Mouse (Mus musculus): Measurements from ENCODE around the gene Sectm1a. TPM values are rescaled to one million over a fixed set of nuclear protein-coding genes. Genes with fewer than 3 reads are reported as not detected.
"Not testable (repeated sequence)": the region's sequence is repeated elsewhere in the genome, so short reads cannot be mapped to it uniquely, and the experiment has no call there.

The Sectm1a gene
- total and polyA plus RNA-seq, 3 experiments: 0.09 TPM; not detected in 2

- DNase-seq: no peak
Observed at GRCm38 (mm10) chr11:121089756-121090546, 8.9 kb upstream of the Sectm1a start.

- DNase-seq: no peak
Observed at GRCm38 (mm10) chr11:121088997-121089396, 8.0 kb upstream of the Sectm1a start.

GRCm38 (mm10) chr11:121086296-121086695, 5.3 kb upstream of the Sectm1a start:
- no peak for DNase-seq

- DNase-seq: no peak
Observed at GRCm38 (mm10) chr11:121085181-121085580, 4.2 kb upstream of the Sectm1a start.

GRCm38 (mm10) chr11:121082857-121083500, 2.0 kb upstream of the Sectm1a start:
- DNase-seq: no peak

- DNase-seq: no peak
Observed at GRCm38 (mm10) chr11:121082250-121082649, 1.2 kb upstream of the Sectm1a start.

- no peak for DNase-seq
Observed at GRCm38 (mm10) chr11:121080330-121080729, 690 bp downstream of the Sectm1a start.

GRCm38 (mm10) chr11:121075655-121076054, 5.4 kb downstream of the Sectm1a start:
- no peak for DNase-seq

GRCm38 (mm10) chr11:121069662-121070061, 11.4 kb downstream of the Sectm1a start:
- DNase-seq: not testable (repeated sequence)

GRCm38 (mm10) chr11:121067895-121068294, 13.1 kb downstream of the Sectm1a start:
- no peak for DNase-seq

GRCm38 (mm10) chr11:121064197-121064596, 16.8 kb downstream of the Sectm1a start:
- peak; percentile 47 for DNase-seq

GRCm38 (mm10) chr11:121063379-121063778, 17.6 kb downstream of the Sectm1a start, which contains the start of gene Sectm1b:
TSS of gene Sectm1b (minus strand) at chr11:121063569.
- DNase-seq: no peak

- no peak for DNase-seq
Observed at GRCm38 (mm10) chr11:121061615-121062014, 19.4 kb downstream of the Sectm1a start.

- DNase-seq: not testable (repeated sequence)
Observed at GRCm38 (mm10) chr11:121060401-121061067, 20.5 kb downstream of the Sectm1a start.

- no peak for DNase-seq
Observed at GRCm38 (mm10) chr11:121059471-121059870, 21.5 kb downstream of the Sectm1a start.

- no peak for DNase-seq
Observed at GRCm38 (mm10) chr11:121058956-121059355, 22.1 kb downstream of the Sectm1a start.

GRCm38 (mm10) chr11:121058122-121058521, 22.9 kb downstream of the Sectm1a start:
- no peak for DNase-seq

GRCm38 (mm10) chr11:121056536-121057236, 24.3 kb downstream of the Sectm1a start:
- no peak for DNase-seq

GRCm38 (mm10) chr11:121053536-121053935, 27.5 kb downstream of the Sectm1a start:
- DNase-seq: peak; percentile 83

GRCm38 (mm10) chr11:121052387-121052786, 28.6 kb downstream of the Sectm1a start:
- DNase-seq: no peak

- DNase-seq: no peak
Observed at GRCm38 (mm10) chr11:121051793-121052192, 29.2 kb downstream of the Sectm1a start.

GRCm38 (mm10) chr11:121049840-121050239, 31.2 kb downstream of the Sectm1a start:
- no peak for DNase-seq

Data from adrenal gland, adult 2 months (tissue).